Mouse (Mus musculus): ENCODE results near the gene Scn2b. TPM values are rescaled to one million over a fixed set of nuclear protein-coding genes. Genes with fewer than 3 reads are reported as not detected.

Scn2b gene
- polyA plus RNA-seq, 1 experiment, result 0.39 TPM

DNA sequence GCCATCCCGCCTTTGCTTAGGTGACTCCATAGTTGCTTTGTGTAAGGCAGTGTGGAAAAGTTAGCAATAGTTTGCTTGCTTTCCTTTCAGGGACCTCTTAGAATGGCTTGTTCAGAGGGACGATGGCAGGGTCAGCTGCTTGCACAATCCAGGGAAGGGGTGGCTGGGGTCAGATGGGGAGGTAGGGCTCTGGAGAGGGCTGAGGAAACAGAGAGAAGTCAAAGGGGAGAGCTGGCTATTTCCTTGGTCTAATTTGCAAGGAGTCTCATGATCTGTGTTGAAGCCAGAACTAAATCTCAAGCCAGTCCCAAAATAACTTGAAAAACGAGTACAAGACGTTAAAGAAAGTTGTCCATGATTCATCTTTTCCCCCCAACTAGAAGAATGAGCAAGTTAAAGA lies 24.9 kb upstream of the Scn2b start:
- H3K4me3 ChIP-seq (replicated peaks; ENCODE audit: extremely low read depth, low read depth, low read length), result no peak overlapping the region
- H3K4me1 ChIP-seq (ENCODE audit: control insufficient read depth, insufficient read depth, low read length), result peaks cover 3% of the 10 kb centered on the region
- 26% methylated on average over 4 of the region's 4 CpGs for WGBS
- TF ChIP-seq POLR2A (IDR thresholded peaks at IDR 0.05; ENCODE audit: borderline replicate concordance, extremely low read depth, low read depth, low read length), result no peak
- TF ChIP-seq CTCF (IDR thresholded peaks at IDR 0.05; ENCODE audit: insufficient read depth, low read length), result no peak
- peak; percentile 23 for DNase-seq

DNA sequence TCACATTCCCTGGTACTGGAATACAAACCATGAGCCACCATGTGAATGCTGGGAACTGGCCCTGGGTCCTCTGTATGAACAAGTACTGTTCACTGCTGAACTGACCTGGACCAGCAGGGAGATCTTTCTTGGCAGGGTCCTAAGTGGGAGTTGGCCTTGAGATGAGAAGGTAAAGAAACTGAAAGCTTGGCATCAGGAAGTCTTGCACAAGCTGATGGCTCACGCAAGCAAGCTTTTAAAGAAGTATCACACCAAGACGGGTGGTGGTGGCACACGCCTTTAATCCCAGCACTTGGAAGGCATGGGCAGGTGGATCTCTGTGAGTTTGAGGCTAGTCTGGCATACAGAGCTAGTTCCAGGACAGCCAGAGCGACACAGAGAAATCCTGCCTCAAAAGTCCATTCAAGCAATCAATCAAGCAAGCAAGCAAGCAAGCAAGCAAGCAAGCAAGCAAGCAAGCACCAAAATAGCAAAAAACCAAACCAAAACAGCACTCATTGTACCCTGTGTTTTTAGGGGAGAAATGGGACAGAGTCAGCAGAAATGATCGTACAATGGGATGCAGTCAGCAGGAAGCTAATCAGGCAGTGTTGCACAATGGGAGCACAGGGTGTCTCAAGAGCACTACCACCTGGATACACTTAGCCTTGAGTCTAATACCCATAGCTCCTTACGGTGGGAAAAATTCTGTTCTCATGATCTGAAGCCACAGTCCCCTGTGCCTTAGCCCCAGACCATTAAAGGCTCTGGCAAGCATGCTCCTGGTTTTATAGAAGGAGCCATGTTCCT lies 22.2 kb upstream of the Scn2b start:
- DNase-seq, result peak; percentile 14

DNA sequence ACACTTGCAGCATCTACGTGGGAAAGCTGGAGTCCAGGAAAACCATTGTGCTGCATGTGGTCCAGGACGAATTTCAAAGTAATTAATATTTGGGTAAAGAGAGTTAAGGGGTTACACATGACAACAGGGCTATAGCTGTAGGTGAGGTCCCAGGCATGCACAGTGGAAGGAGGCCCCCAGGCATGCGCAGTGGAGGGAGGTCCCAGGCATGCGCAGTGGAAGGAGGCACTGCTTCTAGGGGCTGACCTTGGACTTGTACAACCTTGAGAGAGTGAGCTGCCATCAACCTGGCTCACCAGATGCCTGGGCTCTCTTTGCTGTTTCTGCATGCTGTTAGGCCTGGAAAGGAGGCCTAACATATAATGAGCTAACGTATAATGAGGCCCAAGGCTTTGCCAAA lies 19.7 kb upstream of the Scn2b start:
- no peak for DNase-seq
- WGBS, result 80% methylated on average over 5 of the region's 5 CpGs
- no peak overlapping the region for H3K4me3 ChIP-seq (replicated peaks; ENCODE audit: extremely low read depth, low read depth, low read length)
- no peaks in the 10 kb centered on the region; the same call in 1 of the 2 replicates for H3K4me1 ChIP-seq (ENCODE audit: control insufficient read depth, insufficient read depth, low read length)
- TF ChIP-seq POLR2A (IDR thresholded peaks at IDR 0.05; ENCODE audit: borderline replicate concordance, extremely low read depth, low read depth, low read length) (no peak), CTCF (IDR thresholded peaks at IDR 0.05; ENCODE audit: insufficient read depth, low read length) (no peak)

More for the DNA sequence above, 22.2 kb upstream of the Scn2b start:
- TF ChIP-seq CTCF (IDR thresholded peaks at IDR 0.05; ENCODE audit: insufficient read depth, low read length) (no peak), POLR2A (IDR thresholded peaks at IDR 0.05; ENCODE audit: borderline replicate concordance, extremely low read depth, low read depth, low read length) (no peak)
- WGBS, result 44% methylated on average over 6 of the region's 6 CpGs
- Histone ChIP-seq H3K4me1 (ENCODE audit: control insufficient read depth, insufficient read depth, low read length) (peaks cover 3% of the 10 kb centered on the region), H3K4me3 (replicated peaks; ENCODE audit: extremely low read depth, low read depth, low read length) (no peak overlapping the region)

DNA sequence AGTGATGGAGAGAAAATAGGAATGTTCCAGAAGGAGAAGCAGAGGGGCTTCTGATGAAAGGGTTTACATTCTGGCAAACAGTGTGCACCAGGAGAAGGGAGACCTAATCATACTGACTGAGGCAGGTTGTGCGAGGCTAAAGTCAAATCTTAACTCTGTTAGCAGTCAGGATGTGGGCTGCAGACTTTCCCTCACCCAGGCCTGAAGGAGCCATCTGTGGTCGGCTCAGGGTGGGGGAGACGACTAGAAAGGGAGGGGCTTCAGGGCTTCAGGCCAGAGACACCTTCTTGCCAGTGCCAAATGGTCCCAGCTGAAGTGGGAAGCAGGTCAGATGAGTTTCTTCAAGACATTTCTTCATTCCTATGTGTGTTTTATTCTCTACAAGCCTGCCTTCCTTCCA lies 19.2 kb upstream of the Scn2b start:
- DNase-seq, result no peak
- Histone ChIP-seq H3K4me3 (replicated peaks; ENCODE audit: extremely low read depth, low read depth, low read length) (no peak overlapping the region), H3K4me1 (ENCODE audit: control insufficient read depth, insufficient read depth, low read length) (no peaks in the 10 kb centered on the region; the same call in 1 of the 2 replicates)
- TF ChIP-seq POLR2A (IDR thresholded peaks at IDR 0.05; ENCODE audit: borderline replicate concordance, extremely low read depth, low read depth, low read length), result no peak
- TF ChIP-seq CTCF (IDR thresholded peaks at IDR 0.05; ENCODE audit: insufficient read depth, low read length), result no peak
- 41% methylated on average over 3 of the region's 3 CpGs for WGBS

DNA sequence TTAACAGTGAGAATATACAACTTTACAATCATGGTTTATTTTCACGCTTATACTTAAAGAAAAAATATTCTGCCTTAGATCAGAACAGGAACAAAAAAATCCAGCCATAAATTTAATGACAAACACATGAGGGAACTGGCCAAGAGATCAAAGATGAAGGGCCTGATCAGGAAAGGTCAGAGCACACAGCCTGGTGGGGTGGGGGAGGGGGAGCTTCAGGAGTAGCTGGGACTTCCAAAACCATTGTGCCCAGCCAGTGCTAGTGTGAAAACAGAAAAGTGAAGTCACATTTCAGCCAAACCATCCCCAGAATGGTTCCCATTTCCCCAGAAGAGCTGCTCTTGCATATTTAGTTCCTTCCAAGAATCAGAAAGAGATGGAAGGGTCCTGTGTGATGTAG lies 15.1 kb upstream of the Scn2b start:
- no peak for TF ChIP-seq POLR2A (IDR thresholded peaks at IDR 0.05; ENCODE audit: borderline replicate concordance, extremely low read depth, low read depth, low read length)
- TF ChIP-seq CTCF (IDR thresholded peaks at IDR 0.05; ENCODE audit: insufficient read depth, low read length), result no peak
- DNase-seq, result no peak
- H3K4me1 ChIP-seq (ENCODE audit: control insufficient read depth, insufficient read depth, low read length), result no peaks in the 10 kb centered on the region
- no peak overlapping the region for H3K4me3 ChIP-seq (replicated peaks; ENCODE audit: extremely low read depth, low read depth, low read length)
- WGBS, result 77% methylated on average over 1 of the region's 1 CpGs

DNA sequence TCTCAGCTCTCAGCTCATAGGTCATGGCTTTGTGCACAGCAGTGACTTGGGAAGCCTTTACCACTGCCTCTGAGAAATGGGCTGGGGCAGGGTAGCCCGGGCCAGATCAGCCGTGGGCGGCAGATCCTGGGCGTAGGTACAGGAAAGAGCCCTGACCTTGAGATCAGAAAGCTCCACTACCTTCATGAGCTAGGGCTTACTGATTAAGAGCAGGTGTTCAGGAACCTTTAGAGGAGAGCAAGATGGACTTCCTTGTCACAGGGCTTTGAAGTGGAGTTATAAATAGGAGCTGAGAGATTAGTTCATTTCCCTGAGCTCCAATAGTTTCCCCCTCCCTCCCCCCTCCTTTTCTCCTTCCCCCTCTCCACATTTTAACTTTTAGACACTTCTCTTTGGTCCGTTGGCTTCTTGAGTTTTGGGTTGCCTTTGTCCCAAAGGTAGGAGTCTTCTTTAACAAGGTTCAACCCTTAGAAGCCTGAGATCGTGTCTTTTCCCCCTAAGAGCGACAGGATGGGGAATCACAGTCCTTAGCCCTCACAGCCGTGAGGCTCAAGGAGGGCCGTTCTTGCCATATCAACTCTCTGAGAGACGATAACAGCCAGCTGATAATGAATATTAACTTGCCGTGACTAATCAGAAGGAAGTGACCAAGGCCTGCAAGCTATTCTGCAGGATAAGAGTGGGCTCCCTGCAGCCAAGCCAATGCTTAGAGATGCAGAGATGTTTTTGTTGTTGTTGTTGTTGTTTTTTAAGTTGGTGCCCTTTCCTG lies 14.2 kb upstream of the Scn2b start:
- TF ChIP-seq POLR2A (IDR thresholded peaks at IDR 0.05; ENCODE audit: borderline replicate concordance, extremely low read depth, low read depth, low read length), result no peak
- no peak for TF ChIP-seq CTCF (IDR thresholded peaks at IDR 0.05; ENCODE audit: insufficient read depth, low read length)
- Histone ChIP-seq H3K4me3 (replicated peaks; ENCODE audit: extremely low read depth, low read depth, low read length) (no peak overlapping the region), H3K4me1 (ENCODE audit: control insufficient read depth, insufficient read depth, low read length) (no peaks in the 10 kb centered on the region)
- WGBS, result 48% methylated on average over 11 of the region's 11 CpGs
- DNase-seq, result no peak

DNA sequence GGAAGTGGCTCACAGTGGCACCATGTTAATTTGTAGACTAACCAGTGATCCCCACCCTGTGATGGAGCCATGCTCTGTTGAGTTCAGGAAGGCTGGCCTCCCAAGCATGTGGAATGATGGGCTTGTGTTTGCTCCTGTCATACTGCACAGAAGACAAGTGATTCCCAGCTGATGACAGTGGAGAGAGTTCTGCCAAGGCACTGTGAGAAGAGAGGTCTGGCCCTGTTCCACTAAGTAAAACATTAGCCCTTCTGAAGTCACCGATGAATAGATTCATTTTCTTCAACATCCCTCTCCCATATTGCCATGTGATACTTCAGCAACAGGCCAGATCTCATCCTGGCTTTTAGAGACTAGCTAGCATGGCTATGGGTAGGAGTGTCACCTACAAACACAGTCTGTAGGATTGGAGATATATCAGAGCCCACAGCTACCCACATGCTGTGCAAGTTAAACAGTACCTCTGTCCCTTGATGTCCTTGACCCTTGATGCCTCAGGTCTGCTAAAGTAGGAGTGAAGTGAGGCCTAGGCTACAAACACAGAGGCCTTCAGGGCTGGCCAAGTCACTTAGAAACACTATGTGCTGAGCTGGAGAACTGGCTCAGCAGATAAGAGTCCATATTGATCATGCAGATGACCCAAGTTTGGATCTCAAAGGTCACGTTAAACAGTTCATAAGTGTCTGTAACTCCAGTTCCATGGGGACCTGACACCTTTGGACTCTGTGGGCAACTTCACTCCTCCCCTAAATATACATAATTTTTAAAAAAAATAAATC lies 11.8 kb upstream of the Scn2b start:
- TF ChIP-seq POLR2A (IDR thresholded peaks at IDR 0.05; ENCODE audit: borderline replicate concordance, extremely low read depth, low read depth, low read length) (no peak), CTCF (IDR thresholded peaks at IDR 0.05; ENCODE audit: insufficient read depth, low read length) (no peak)
- 80% methylated on average over 2 of the region's 2 CpGs for WGBS
- Histone ChIP-seq H3K4me1 (ENCODE audit: control insufficient read depth, insufficient read depth, low read length) (no peaks in the 10 kb centered on the region), H3K4me3 (replicated peaks; ENCODE audit: extremely low read depth, low read depth, low read length) (no peak overlapping the region)
- DNase-seq, result no peak

DNA sequence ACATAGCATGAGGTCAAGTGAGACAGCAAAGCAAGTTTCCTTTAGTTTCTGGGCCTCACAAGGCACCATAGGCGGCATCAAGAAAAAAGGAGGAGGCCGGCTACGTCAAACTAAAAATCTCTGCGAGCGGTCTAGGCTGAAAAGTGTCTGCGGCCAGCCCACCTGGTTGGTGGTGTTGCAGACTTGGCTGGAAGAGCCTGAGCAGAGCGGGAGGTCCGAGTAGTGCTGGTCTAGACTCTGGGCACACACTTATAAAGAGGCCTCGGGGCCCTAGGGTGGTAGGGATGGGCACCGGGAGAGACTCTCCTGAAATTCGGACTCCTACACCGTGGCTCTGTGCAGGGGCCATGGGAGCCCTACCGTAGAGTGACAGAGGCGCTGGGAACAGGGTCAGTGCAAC lies 1.9 kb upstream of the Scn2b start:
- no peak for DNase-seq
- 14% methylated on average over 14 of the region's 14 CpGs for WGBS
- TF ChIP-seq CTCF (IDR thresholded peaks at IDR 0.05; ENCODE audit: insufficient read depth, low read length) (no peak), POLR2A (IDR thresholded peaks at IDR 0.05; ENCODE audit: borderline replicate concordance, extremely low read depth, low read depth, low read length) (no peak)
- Histone ChIP-seq H3K4me3 (replicated peaks; ENCODE audit: extremely low read depth, low read depth, low read length) (no peak overlapping the region), H3K4me1 (ENCODE audit: control insufficient read depth, insufficient read depth, low read length) (no peaks in the 10 kb centered on the region)

DNA sequence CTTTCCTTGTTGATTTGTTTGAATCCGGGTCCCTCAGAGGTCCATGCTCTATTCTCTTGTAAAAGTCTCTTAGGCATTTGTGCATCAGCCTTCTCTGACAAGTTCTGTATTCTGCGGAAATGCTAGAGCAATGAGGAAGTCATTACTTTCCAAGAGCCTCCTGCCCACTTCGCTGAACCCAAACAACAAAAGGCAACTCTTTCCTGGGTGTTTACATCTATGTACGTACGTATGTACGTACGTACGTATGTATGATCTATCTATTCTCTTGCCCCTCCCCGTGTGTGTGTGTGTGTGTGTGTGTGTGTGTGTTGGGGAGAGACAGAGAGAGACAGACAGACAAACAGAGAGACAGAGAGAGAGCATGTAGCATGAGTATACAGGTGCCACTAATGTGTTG lies 763 bp upstream of the Scn2b start:
- no peaks in the 10 kb centered on the region for H3K4me1 ChIP-seq (ENCODE audit: control insufficient read depth, insufficient read depth, low read length)
- WGBS, result 44% methylated on average over 9 of the region's 9 CpGs
- no peak for DNase-seq
- H3K4me3 ChIP-seq (replicated peaks; ENCODE audit: extremely low read depth, low read depth, low read length), result no peak overlapping the region
- no peak for TF ChIP-seq POLR2A (IDR thresholded peaks at IDR 0.05; ENCODE audit: borderline replicate concordance, extremely low read depth, low read depth, low read length)
- TF ChIP-seq CTCF (IDR thresholded peaks at IDR 0.05; ENCODE audit: insufficient read depth, low read length), result no peak

Data from lung, adult 2 months (tissue).